Mouse (Mus musculus) gastrocnemius, postnatal 4 days (tissue): Measurements from ENCODE around the gene Ddrgk1. TPM values are rescaled to one million over a fixed set of nuclear protein-coding genes. Genes with fewer than 3 reads are reported as not detected.

Source experiments
- DNase-seq, 2 experiments: peaks; one replicate each; pipeline ENCODE4 v3.0.0; 2021 to 2022; ENCODE audit warnings: low spot score in 2 of 2, mixed read lengths in 2 of 2
- total RNA-seq, 2 experiments: library from RNA; stranded (reverse); gene quantifications; 2 replicates each; pipeline ENCODE4 v1.2.3; 2021

Gene Ddrgk1
- total RNA-seq, 2 experiments from 2014 or later: 77.2 to 85.1 TPM

DNA sequence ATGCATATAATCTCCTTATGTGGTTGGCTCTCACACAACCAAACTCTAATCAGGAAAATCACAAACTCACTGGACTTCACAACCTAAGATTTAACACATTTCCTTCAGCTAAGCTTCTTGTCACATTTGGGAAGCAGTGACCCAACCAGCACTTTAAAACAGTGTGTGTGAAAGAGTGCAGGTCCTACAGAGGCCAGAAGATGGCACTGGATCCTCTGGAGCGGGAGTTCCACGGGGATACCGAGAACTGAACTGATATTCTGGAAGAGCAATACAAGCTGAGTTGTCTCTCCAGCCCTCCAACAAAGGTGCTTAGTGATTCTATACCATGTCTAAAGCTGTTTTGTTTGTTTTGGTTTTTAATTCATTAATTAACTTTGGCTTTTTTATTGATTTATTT, 51.4 kb downstream of the Ddrgk1 start:
- no peak for DNase-seq

Other genes with a start within 250 kb of the Ddrgk1 start
- 10 to 100 TPM; 37.3 to 44.6 TPM for gene Vps16, start 240.3 kb downstream of the Ddrgk1 start, total RNA-seq
- gene Pced1a, start 240.0 kb downstream of the Ddrgk1 start, total RNA-seq: 10 to 100 TPM; 10.6 to 11.6 TPM
- 10 to 100 TPM; 73.2 to 74.7 TPM for gene Ptpra, start 214.4 kb downstream of the Ddrgk1 start, total RNA-seq
- gene Mrps26, start 100.9 kb downstream of the Ddrgk1 start, total RNA-seq: 10 to 100 TPM; 51.9 to 60.9 TPM
- not detected for gene Oxt, start 88.5 kb downstream of the Ddrgk1 start, total RNA-seq
- not detected for gene Avp, start 82.1 kb downstream of the Ddrgk1 start, total RNA-seq
- gene Fastkd5, start 34.6 kb downstream of the Ddrgk1 start, total RNA-seq: 1 to 10 TPM; 7.3 to 8.2 TPM
- 1 to 10 TPM; 5.9 TPM for gene Ubox5, start 34.6 kb downstream of the Ddrgk1 start, total RNA-seq
- gene Lzts3, start 21.9 kb downstream of the Ddrgk1 start, total RNA-seq: 1 to 10 TPM; 5.8 to 6.2 TPM
- gene Itpa, start 3.0 kb upstream of the Ddrgk1 start, total RNA-seq: 10 to 100 TPM; 21.5 to 22.8 TPM
- under 1 TPM; 0.23 to 0.32 TPM for gene Slc4a11, start 32.9 kb upstream of the Ddrgk1 start, total RNA-seq
- gene 4930402H24Rik, start 241.7 kb upstream of the Ddrgk1 start, total RNA-seq: 10 to 100 TPM; 23.7 to 27.3 TPM
- 10 to 100 TPM; 24.3 to 25.5 TPM for gene Atrn, start 241.8 kb upstream of the Ddrgk1 start, total RNA-seq